Mouse (Mus musculus) CD4-positive, CD25-positive, alpha-beta regulatory T cell, adult 4 months (primary cell): ENCODE data around the gene Hist1h2ao. TPM values are rescaled to one million over a fixed set of nuclear protein-coding genes. Genes with fewer than 3 reads are reported as not detected.
"Not testable (repeated sequence)": the region's sequence is repeated elsewhere in the genome, so short reads cannot be mapped to it uniquely, and the experiment has no call there.

ENCODE experiments used
- ATAC-seq: one replicate; pipeline ENCODE4 v1.8.0; 2017
- polyA plus RNA-seq, 2 experiments: library from polyadenylated mRNA; unstranded; fragments of 100-300 nt; shearing (Covaris generic); gene quantifications; one replicate each; pipeline ENCODE4 v1.2.1; 2017

Hist1h2ao gene
- polyA plus RNA-seq: not detected

GRCm38 (mm10) chr13:21810073-21810472, at the start of gene Hist1h2ao, which contains the start of gene Hist1h2bq:
TSS of gene Hist1h2ao (plus strand) at chr13:21810465.
TSS of gene Hist1h2bq (minus strand) at chr13:21810197.
- peak; percentile 88 for ATAC-seq

GRCm38 (mm10) chr13:21778814-21779766, 31.2 kb upstream of the Hist1h2ao start:
- peak; percentile 87 for ATAC-seq

GRCm38 (mm10) chr13:21779767-21780731, 30.2 kb upstream of the Hist1h2ao start, which contains the start of gene Hist1h1b:
TSS of gene Hist1h1b (minus strand) at chr13:21780625.
- peak; percentile 6 for ATAC-seq

- ATAC-seq: no peak
Measured at GRCm38 (mm10) chr13:21781021-21781555, 29.2 kb upstream of the Hist1h2ao start.

GRCm38 (mm10) chr13:21781639-21782038, 28.6 kb upstream of the Hist1h2ao start:
- ATAC-seq: no peak

GRCm38 (mm10) chr13:21782361-21783254, 27.7 kb upstream of the Hist1h2ao start:
- not testable (repeated sequence) for ATAC-seq

GRCm38 (mm10) chr13:21783255-21783617, 27.0 kb upstream of the Hist1h2ao start, which contains the start of gene Hist1h3i:
TSS of gene Hist1h3i (minus strand) at chr13:21783370.
- peak; percentile 62 for ATAC-seq

- no peak for ATAC-seq
Measured at GRCm38 (mm10) chr13:21783734-21784161, 26.5 kb upstream of the Hist1h2ao start.

- no peak for ATAC-seq
Measured at GRCm38 (mm10) chr13:21784311-21784710, 26.0 kb upstream of the Hist1h2ao start.

GRCm38 (mm10) chr13:21786189-21786898, 23.9 kb upstream of the Hist1h2ao start:
- no peak for ATAC-seq

GRCm38 (mm10) chr13:21786899-21787629, 23.2 kb upstream of the Hist1h2ao start, which contains the start of the genes Hist1h2an and Hist1h2bp:
TSS of gene Hist1h2an (minus strand) at chr13:21787218.
TSS of gene Hist1h2bp (plus strand) at chr13:21787461.
- ATAC-seq: peak; percentile 90

- ATAC-seq: no peak
Measured at GRCm38 (mm10) chr13:21787760-21788593, 22.3 kb upstream of the Hist1h2ao start.

- ATAC-seq: no peak
Measured at GRCm38 (mm10) chr13:21789925-21790324, 20.3 kb upstream of the Hist1h2ao start.

GRCm38 (mm10) chr13:21790601-21791283, 19.5 kb upstream of the Hist1h2ao start:
- ATAC-seq: no peak

- no peak for ATAC-seq
Measured at GRCm38 (mm10) chr13:21795584-21795983, 14.7 kb upstream of the Hist1h2ao start.

GRCm38 (mm10) chr13:21797163-21797562, 13.1 kb upstream of the Hist1h2ao start:
- ATAC-seq: peak; percentile 53

- peak; percentile 96 for ATAC-seq
Measured at GRCm38 (mm10) chr13:21803058-21803457, 7.2 kb upstream of the Hist1h2ao start.

- not testable (repeated sequence) for ATAC-seq
Measured at GRCm38 (mm10) chr13:21811074-21811473, 809 bp downstream of the Hist1h2ao start.
